Mouse (Mus musculus) forebrain, embryonic 14.5 days (tissue): ENCODE data around the gene Efna5. TPM values are rescaled to one million over a fixed set of nuclear protein-coding genes. Genes with fewer than 3 reads are reported as not detected.

Experiments used
- ATAC-seq: fragments of 200-750 bp; cut with Nextera tagmentation; 2 replicates; pipeline ENCODE4 v1.8.0; 2017; ENCODE audit warnings: mild to moderate bottlenecking, moderate library complexity
- DNase-seq: peaks from one replicate; pipeline ENCODE4 v3.0.0-alpha.2; 2015; ENCODE audit warnings: low spot score
- H3K27ac ChIP-seq: fragments of 300-500 bp; sonication (generic); 2 replicates; pipeline ENCODE4 v1.5.1; 2014; ENCODE audit warnings: low read depth, mild to moderate bottlenecking, control low read depth, low read length, moderate library complexity
- H3K27me3 ChIP-seq: fragments of 300-500 bp; sonication (generic); replicated peaks from 2 replicates; pipeline ENCODE4 v1.6.1; 2014; ENCODE audit warnings: low read length, control low read depth, mixed read lengths; ENCODE audit not compliant: control insufficient read depth, insufficient read depth
- H3K36me3 ChIP-seq: fragments of 300-500 bp; sonication (generic); 2 replicates; pipeline ENCODE4 v1.6.1; 2014; ENCODE audit warnings: low read length, control low read depth; ENCODE audit not compliant: control insufficient read depth, insufficient read depth
- H3K4me1 ChIP-seq: fragments of 300-500 bp; sonication (generic); 2 replicates; pipeline ENCODE4 v1.6.1; 2014; ENCODE audit warnings: antibody characterized with exemption, low read length, control low read depth; ENCODE audit not compliant: control insufficient read depth, insufficient read depth
- H3K4me2 ChIP-seq: fragments of 300-500 bp; sonication (generic); 2 replicates; pipeline ENCODE4 v1.6.1; 2014; ENCODE audit warnings: mild to moderate bottlenecking, control low read depth, low read length
- H3K4me3 ChIP-seq: fragments of 300-500 bp; sonication (generic); 2 replicates; pipeline ENCODE4 v1.5.1; 2014; ENCODE audit warnings: low read depth, low read length, control low read depth
- H3K9ac ChIP-seq: fragments of 300-500 bp; sonication (generic); 2 replicates; pipeline ENCODE4 v1.6.1; 2014; ENCODE audit warnings: mild to moderate bottlenecking, low read length, control low read depth, moderate library complexity
- H3K9me3 ChIP-seq: fragments of 300-500 bp; sonication (generic); replicated peaks from 2 replicates; pipeline ENCODE4 v1.6.1; 2016; ENCODE audit warnings: low read length, control low read depth, mixed read lengths; ENCODE audit not compliant: control insufficient read depth
- WGBS: fragments of 180-500 bp; shearing (Covaris S2); extraction: QIAGEN DNeasy Blood & Tissue Kit; methylation state at CpG from one replicate; pipeline ENCODE4 v1.1.7; 2014; 5-methylcytosine and 5-hydroxymethylcytosine counted together
- polyA plus RNA-seq: library from polyadenylated mRNA; unstranded; fragments of >200 nt; fragmentation: Nextera tagmentation; extraction: Ambion mirVana; gene quantifications from 2 replicates; pipeline ENCODE4 v1.2.1, GENCODE M21; 2014

The Efna5 gene
- polyA plus RNA-seq, 1 experiment from 2014 or later, result 18.8 TPM

GRCm38 (mm10) chr17:62574499-62575265, 306.4 kb downstream of the Efna5 start:
- Histone ChIP-seq H3K4me1 (no peaks in the 10 kb centered on the region), H3K9ac (no peak overlapping the region), H3K9me3 (no peaks in the 10 kb centered on the region), H3K4me3 (no peak overlapping the region), H3K27me3 (no peaks in the 10 kb centered on the region), H3K27ac (no peak overlapping the region), H3K36me3 (no peaks in the 10 kb centered on the region), H3K4me2 (no peak overlapping the region)
- 88% methylated on average over 9 of the region's 9 CpGs for WGBS
- no peak for DNase-seq
- no peak for ATAC-seq

- Histone ChIP-seq H3K27me3 (no peaks in the 10 kb centered on the region), H3K9ac (no peak overlapping the region), H3K36me3 (no peaks in the 10 kb centered on the region), H3K4me1 (no peaks in the 10 kb centered on the region), H3K9me3 (no peaks in the 10 kb centered on the region), H3K4me3 (no peak overlapping the region), H3K4me2 (no peak overlapping the region), H3K27ac (no peak overlapping the region)
- 63% methylated on average over 1 of the region's 1 CpGs for WGBS
- DNase-seq, result no peak
- no peak for ATAC-seq
Observed at GRCm38 (mm10) chr17:62570101-62570500, 311.0 kb downstream of the Efna5 start.

GRCm38 (mm10) chr17:62568019-62568418, 313.1 kb downstream of the Efna5 start:
- no peak for DNase-seq

GRCm38 (mm10) chr17:62565632-62566031, 315.5 kb downstream of the Efna5 start:
- Histone ChIP-seq H3K4me3 (no peak overlapping the region), H3K27ac (no peak overlapping the region), H3K4me2 (no peak overlapping the region), H3K36me3 (no peaks in the 10 kb centered on the region), H3K4me1 (no peaks in the 10 kb centered on the region), H3K27me3 (no peaks in the 10 kb centered on the region), H3K9me3 (no peaks in the 10 kb centered on the region), H3K9ac (no peak overlapping the region)
- WGBS, result 73% methylated on average over 1 of the region's 1 CpGs
- ATAC-seq (no peak), DNase-seq (no peak)

More at GRCm38 (mm10) chr17:62568019-62568418, 313.1 kb downstream of the Efna5 start:
- H3K27ac ChIP-seq, result no peak overlapping the region
- no peaks in the 10 kb centered on the region for H3K4me1 ChIP-seq
- no peaks in the 10 kb centered on the region for H3K36me3 ChIP-seq
- no peaks in the 10 kb centered on the region for H3K27me3 ChIP-seq
- H3K9me3 ChIP-seq, result no peaks in the 10 kb centered on the region
- ATAC-seq, result no peak
- 82% methylated on average over 4 of the region's 4 CpGs for WGBS
- no peak overlapping the region for H3K4me2 ChIP-seq
- no peak overlapping the region for H3K4me3 ChIP-seq
- H3K9ac ChIP-seq, result no peak overlapping the region

GRCm38 (mm10) chr17:62562439-62562838, 318.7 kb downstream of the Efna5 start:
- 80% methylated on average over 7 of the region's 7 CpGs for WGBS
- H3K4me3 ChIP-seq, result no peak overlapping the region

GRCm38 (mm10) chr17:62557215-62557614, 323.9 kb downstream of the Efna5 start:
- Histone ChIP-seq H3K9ac (no peak overlapping the region), H3K36me3 (no peaks in the 10 kb centered on the region), H3K4me1 (peaks cover 3% of the 10 kb centered on the region; the same call in 1 of the 2 replicates), H3K27me3 (no peaks in the 10 kb centered on the region), H3K4me2 (no peak overlapping the region), H3K9me3 (no peaks in the 10 kb centered on the region), H3K27ac (no peak overlapping the region), H3K4me3 (no peak overlapping the region)
- ATAC-seq (no peak), DNase-seq (peak; percentile 33)
- WGBS, result 22% methylated on average over 6 of the region's 6 CpGs

More at GRCm38 (mm10) chr17:62562439-62562838, 318.7 kb downstream of the Efna5 start:
- no peak overlapping the region for H3K4me2 ChIP-seq
- no peaks in the 10 kb centered on the region for H3K27me3 ChIP-seq
- H3K27ac ChIP-seq, result no peak overlapping the region
- DNase-seq, result no peak
- no peak overlapping the region for H3K9ac ChIP-seq
- H3K4me1 ChIP-seq, result no peaks in the 10 kb centered on the region; the same call in 1 of the 2 replicates
- no peak for ATAC-seq
- no peaks in the 10 kb centered on the region for H3K9me3 ChIP-seq
- H3K36me3 ChIP-seq, result no peaks in the 10 kb centered on the region
